Mouse (Mus musculus): ENCODE results near the gene Sult2a7. TPM values are rescaled to one million over a fixed set of nuclear protein-coding genes. Genes with fewer than 3 reads are reported as not detected.

Gene Sult2a7
- polyA plus RNA-seq, 2 experiments = not detected

GRCm38 (mm10) chr7:14446534-14446933 is 47.5 kb downstream of the Sult2a7 start, which contains the start of gene Sult2a8:
Gene Sult2a8, minus strand, starts transcription at chr7:14446769.
- Histone ChIP-seq H3K27me3 (ENCODE audit: control insufficient read depth, insufficient read depth, low read length) (no peaks in the 10 kb centered on the region), H3K9me3 (ENCODE audit: control insufficient read depth, low read length) (no peaks in the 10 kb centered on the region), H3K4me1 (replicated peaks; ENCODE audit: control insufficient read depth in 2 of 2, insufficient read depth in 2 of 2, low read length in 1 of 2) (no peaks in the 10 kb centered on the region), H3K4me3 (ENCODE audit: insufficient read depth in 1 of 2, low read depth in 2 of 2, low read length in 2 of 2) (no peak within 1 kb of the TSS), H3K36me3 (replicated peaks; ENCODE audit: control insufficient read depth, insufficient read depth, low read depth) (no peaks in the 10 kb centered on the region), H3K27ac (no peak within 1 kb of the TSS), H3K4me2 (ENCODE audit: low read depth) (no peak within 1 kb of the TSS), H3K9ac (replicated peaks) (no peak within 1 kb of the TSS)
- ATAC-seq (ENCODE audit: insufficient read depth) (no peak), DNase-seq (ENCODE audit: low read depth in 3 of 3, low spot score in 3 of 3) (no peak)
- TF ChIP-seq EP300 (IDR thresholded peaks at IDR 0.05; ENCODE audit: low read depth) (no peak), CTCF (IDR thresholded peaks at IDR 0.05; ENCODE audit: low read depth) (no peak)
- 46% methylated on average over 3 of the region's 3 CpGs for WGBS (ENCODE audit: insufficient replicate concordance)

GRCm38 (mm10) chr7:14439581-14439980 is 54.4 kb downstream of the Sult2a7 start:
- no peak for DNase-seq (ENCODE audit: low read depth in 3 of 3, low spot score in 3 of 3)
- no peaks in the 10 kb centered on the region for H3K36me3 ChIP-seq (replicated peaks; ENCODE audit: control insufficient read depth, insufficient read depth, low read depth)
- no peak for ATAC-seq (ENCODE audit: insufficient read depth)
- no peaks in the 10 kb centered on the region for H3K4me1 ChIP-seq (replicated peaks; ENCODE audit: control insufficient read depth in 2 of 2, insufficient read depth in 2 of 2, low read length in 1 of 2)
- no peaks in the 10 kb centered on the region for H3K27me3 ChIP-seq (ENCODE audit: control insufficient read depth, insufficient read depth, low read length)
- no peak for TF ChIP-seq CTCF (IDR thresholded peaks at IDR 0.05; ENCODE audit: low read depth)
- TF ChIP-seq EP300 (IDR thresholded peaks at IDR 0.05; ENCODE audit: low read depth) = no peak
- no peaks in the 10 kb centered on the region for H3K9me3 ChIP-seq (ENCODE audit: control insufficient read depth, low read length)
- H3K4me2 ChIP-seq (ENCODE audit: low read depth) = no peak overlapping the region
- no peak overlapping the region for H3K4me3 ChIP-seq (ENCODE audit: insufficient read depth in 1 of 2, low read depth in 2 of 2, low read length in 2 of 2)
- H3K27ac ChIP-seq = no peak overlapping the region
- H3K9ac ChIP-seq (replicated peaks) = no peak overlapping the region

- WGBS (ENCODE audit: insufficient replicate concordance) = 32% methylated on average over 1 of the region's 1 CpGs
- no peak overlapping the region for H3K4me2 ChIP-seq (ENCODE audit: low read depth)
- DNase-seq (ENCODE audit: low read depth in 3 of 3, low spot score in 3 of 3) = peak; percentile 9 to 13 (median 12)
- TF ChIP-seq CTCF (IDR thresholded peaks at IDR 0.05; ENCODE audit: low read depth) = no peak
- no peak for TF ChIP-seq EP300 (IDR thresholded peaks at IDR 0.05; ENCODE audit: low read depth)
- H3K9ac ChIP-seq (replicated peaks) = no peak overlapping the region
- no peaks in the 10 kb centered on the region for H3K9me3 ChIP-seq (ENCODE audit: control insufficient read depth, low read length)
- no peak overlapping the region for H3K27ac ChIP-seq
- no peaks in the 10 kb centered on the region for H3K4me1 ChIP-seq (replicated peaks; ENCODE audit: control insufficient read depth in 2 of 2, insufficient read depth in 2 of 2, low read length in 1 of 2)
- ATAC-seq (ENCODE audit: insufficient read depth) = peak; percentile 80
- no peaks in the 10 kb centered on the region for H3K36me3 ChIP-seq (replicated peaks; ENCODE audit: control insufficient read depth, insufficient read depth, low read depth)
- no peak overlapping the region for H3K4me3 ChIP-seq (ENCODE audit: insufficient read depth in 1 of 2, low read depth in 2 of 2, low read length in 2 of 2)
- no peaks in the 10 kb centered on the region for H3K27me3 ChIP-seq (ENCODE audit: control insufficient read depth, insufficient read depth, low read length)
Observed at GRCm38 (mm10) chr7:14438484-14438883, 55.5 kb downstream of the Sult2a7 start.

- Histone ChIP-seq H3K4me3 (ENCODE audit: insufficient read depth in 1 of 2, low read depth in 2 of 2, low read length in 2 of 2) (no peak overlapping the region), H3K4me1 (replicated peaks; ENCODE audit: control insufficient read depth in 2 of 2, insufficient read depth in 2 of 2, low read length in 1 of 2) (no peaks in the 10 kb centered on the region), H3K36me3 (replicated peaks; ENCODE audit: control insufficient read depth, insufficient read depth, low read depth) (no peaks in the 10 kb centered on the region), H3K27ac (no peak overlapping the region), H3K4me2 (ENCODE audit: low read depth) (no peak overlapping the region), H3K9ac (replicated peaks) (no peak overlapping the region), H3K27me3 (ENCODE audit: control insufficient read depth, insufficient read depth, low read length) (no peaks in the 10 kb centered on the region), H3K9me3 (ENCODE audit: control insufficient read depth, low read length) (no peaks in the 10 kb centered on the region)
- peak; percentile 28 for ATAC-seq (ENCODE audit: insufficient read depth)
- TF ChIP-seq EP300 (IDR thresholded peaks at IDR 0.05; ENCODE audit: low read depth) (no peak), CTCF (IDR thresholded peaks at IDR 0.05; ENCODE audit: low read depth) (no peak)
- no peak for DNase-seq (ENCODE audit: low read depth in 3 of 3, low spot score in 3 of 3)
- WGBS (ENCODE audit: insufficient replicate concordance) = 48% methylated on average over 2 of the region's 2 CpGs
Observed at GRCm38 (mm10) chr7:14438029-14438428, 56.0 kb downstream of the Sult2a7 start.

Other genes starting within 250 kb of the Sult2a7 start
- gene Sult2a6, start 239.4 kb downstream of the Sult2a7 start, polyA plus RNA-seq (2012; rRNA removed) = not detected in 2 replicates
- 0.24 TPM in 1 of 2 replicates, not detected in the other for gene Sult2a6, start 239.4 kb downstream of the Sult2a7 start, polyA plus RNA-seq (2014; fragmentation: Nextera tagmentation; extraction: Ambion mirVana)
- not detected in 2 replicates for gene Obox8, start 160.7 kb downstream of the Sult2a7 start, polyA plus RNA-seq (2012; rRNA removed)
- gene Obox8, start 160.7 kb downstream of the Sult2a7 start, polyA plus RNA-seq (2014; fragmentation: Nextera tagmentation; extraction: Ambion mirVana) = not detected in 2 replicates
- 1.2 and 2.2 TPM in 2 replicates for gene Sult2a8, start 47.5 kb downstream of the Sult2a7 start, polyA plus RNA-seq (2012; rRNA removed)
- gene Sult2a8, start 47.5 kb downstream of the Sult2a7 start, polyA plus RNA-seq (2014; fragmentation: Nextera tagmentation; extraction: Ambion mirVana) = 4.2 and 5.1 TPM in 2 replicates
- gene Vmn1r90, start 69.3 kb upstream of the Sult2a7 start, polyA plus RNA-seq (2012; rRNA removed) = 0.04 and 0.06 TPM in 2 replicates
- gene Vmn1r90, start 69.3 kb upstream of the Sult2a7 start, polyA plus RNA-seq (2014; fragmentation: Nextera tagmentation; extraction: Ambion mirVana) = not detected in 2 replicates
- gene Obox7, start 165.3 kb upstream of the Sult2a7 start, polyA plus RNA-seq (2012; rRNA removed) = not detected in 2 replicates
- gene Obox7, start 165.3 kb upstream of the Sult2a7 start, polyA plus RNA-seq (2014; fragmentation: Nextera tagmentation; extraction: Ambion mirVana) = not detected in 2 replicates